Mouse (Mus musculus): ENCODE results near the gene Vmn1r21. TPM values are rescaled to one million over a fixed set of nuclear protein-coding genes. Genes with fewer than 3 reads are reported as not detected.

Vmn1r21 gene
- polyA plus RNA-seq, 1 experiment from 2014 or later = not detected

Other genes with a start within 250 kb of the Vmn1r21 start
- gene Pyurf, start 158.3 kb downstream of the Vmn1r21 start, polyA plus RNA-seq (2015; fragmentation: Nextera tagmentation; extraction: Ambion mirVana) = 27.8 and 29.1 TPM in 2 replicates
- 18.7 and 18.9 TPM in 2 replicates for gene Lancl2, start 147.8 kb downstream of the Vmn1r21 start, polyA plus RNA-seq (2015; fragmentation: Nextera tagmentation; extraction: Ambion mirVana)
- gene Vopp1, start 25.2 kb downstream of the Vmn1r21 start, polyA plus RNA-seq (2015; fragmentation: Nextera tagmentation; extraction: Ambion mirVana) = 28.2 and 29.7 TPM in 2 replicates
- gene Vmn1r22, start 57.7 kb upstream of the Vmn1r21 start, polyA plus RNA-seq (2015; fragmentation: Nextera tagmentation; extraction: Ambion mirVana) = not detected in 2 replicates
- gene Vmn1r23, start 76.5 kb upstream of the Vmn1r21 start, polyA plus RNA-seq (2015; fragmentation: Nextera tagmentation; extraction: Ambion mirVana) = not detected in 2 replicates
- gene Vmn1r24, start 111.2 kb upstream of the Vmn1r21 start, polyA plus RNA-seq (2015; fragmentation: Nextera tagmentation; extraction: Ambion mirVana) = not detected in 2 replicates
- not detected in 2 replicates for gene Vmn1r25, start 130.5 kb upstream of the Vmn1r21 start, polyA plus RNA-seq (2015; fragmentation: Nextera tagmentation; extraction: Ambion mirVana)
- gene Vmn1r26, start 164.8 kb upstream of the Vmn1r21 start, polyA plus RNA-seq (2015; fragmentation: Nextera tagmentation; extraction: Ambion mirVana) = not detected in 2 replicates

Measured in heart, embryonic 16.5 days (tissue).